Mouse (Mus musculus): Measurements from ENCODE around the gene Bcam.

Bcam gene

DNA sequence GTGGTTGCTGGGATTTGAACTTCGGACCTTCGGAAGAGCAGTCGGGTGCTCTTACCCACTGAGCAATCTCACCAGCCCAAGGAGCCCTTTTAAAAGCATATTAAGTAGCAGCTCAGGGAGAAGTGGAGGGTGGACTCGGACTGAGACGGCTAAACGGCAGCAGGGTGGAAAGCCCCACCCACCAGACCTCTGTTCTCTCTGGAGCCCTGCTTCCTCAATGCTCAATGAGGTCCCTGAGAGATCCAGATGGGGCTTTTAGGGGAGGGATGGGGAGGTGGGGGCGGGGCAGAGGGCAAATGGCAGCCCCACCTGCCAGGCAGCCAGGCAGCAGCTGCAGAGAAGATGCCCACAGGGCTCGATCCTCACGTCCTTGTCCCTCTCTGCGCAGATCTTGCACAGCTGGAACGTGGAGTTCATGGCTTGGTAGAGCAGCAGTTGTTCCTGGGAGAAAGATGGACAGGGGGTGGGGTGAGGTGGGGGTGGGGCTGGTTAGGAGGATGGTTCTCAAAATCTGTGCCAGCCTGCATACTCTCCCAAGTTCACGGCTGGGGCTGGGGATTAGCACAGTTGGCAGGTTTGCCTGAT is 15.2 kb upstream of the Bcam start:
- in situ Hi-C loops (cut with MboI): no loop called here

DNA sequence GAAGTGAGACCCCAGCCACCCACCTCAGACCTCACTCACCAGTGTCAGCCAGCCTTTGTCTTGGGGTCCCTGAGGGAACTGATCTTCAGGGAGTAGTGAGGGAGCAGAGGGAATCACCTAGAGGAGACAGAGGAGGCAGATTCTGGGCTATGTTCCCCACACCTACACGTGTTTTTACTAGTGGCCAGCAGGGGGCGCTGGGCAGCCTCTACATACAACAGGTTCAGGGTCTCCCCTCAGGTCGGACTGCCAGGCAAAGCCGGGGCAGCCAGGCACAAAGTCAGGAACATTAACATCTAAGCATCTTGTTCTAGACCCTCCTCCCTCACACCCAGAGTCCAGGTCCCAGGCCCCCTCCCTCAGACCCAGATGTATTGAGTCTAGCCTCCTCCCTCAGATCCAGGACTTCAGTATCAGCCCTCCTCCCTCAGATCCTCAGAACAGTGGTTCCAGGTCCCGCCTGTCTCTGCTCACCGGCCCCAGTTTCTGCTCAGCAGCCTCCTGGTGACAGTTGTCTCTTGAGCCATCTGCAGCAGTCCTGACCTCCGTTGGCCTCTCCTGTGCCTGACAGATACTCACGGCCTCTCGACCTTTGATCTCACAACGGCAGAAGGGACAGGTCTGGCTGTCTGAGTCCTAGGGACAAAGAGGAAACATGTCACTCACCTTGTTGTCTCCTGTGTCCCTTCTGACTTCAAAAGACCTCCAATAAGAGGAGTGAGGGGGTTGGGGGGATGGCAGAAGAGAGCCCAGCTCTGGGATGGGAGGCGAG is 14.1 kb upstream of the Bcam start:
- in situ Hi-C loops (cut with MboI): no loop called here

DNA sequence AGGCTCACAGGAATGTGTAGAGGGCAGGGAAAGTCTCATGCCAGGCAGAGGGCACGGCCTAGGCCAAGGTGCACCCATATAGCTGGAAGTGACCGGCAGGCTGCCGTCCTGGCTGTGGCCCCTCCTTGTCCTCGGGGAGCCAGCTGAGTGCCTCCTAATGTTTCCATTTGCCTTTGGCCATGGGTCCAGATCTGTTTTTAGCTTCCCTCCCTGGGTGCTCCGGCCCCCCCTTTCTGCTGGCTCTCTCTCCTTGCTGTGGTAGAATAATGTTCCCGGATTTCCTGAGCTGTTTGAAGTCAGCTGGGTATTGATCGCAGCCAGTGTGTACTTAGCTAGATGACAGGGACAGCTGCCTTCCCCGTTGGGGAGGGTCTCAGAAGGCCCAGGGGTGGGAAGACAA is 12.8 kb upstream of the Bcam start:
- in situ Hi-C loops (cut with MboI): no loop called here

DNA sequence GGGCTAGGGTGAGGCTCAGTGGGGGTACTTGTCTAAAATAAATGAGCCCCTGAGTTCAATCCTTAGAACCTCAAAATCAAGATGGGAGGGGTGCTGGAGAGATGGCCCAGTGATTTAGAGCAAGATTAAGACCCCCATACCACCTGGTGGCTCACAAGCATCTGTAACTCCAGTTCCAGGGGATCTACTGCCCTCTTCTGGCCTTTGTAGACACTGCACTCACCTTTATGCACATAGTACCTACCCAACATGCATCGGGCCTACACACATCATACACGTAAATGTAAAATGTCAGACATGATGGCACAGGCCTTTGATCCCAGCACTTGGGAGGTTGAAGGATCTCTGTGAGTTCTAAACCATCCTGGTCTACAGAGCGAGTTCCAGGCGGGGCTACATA is 11.8 kb upstream of the Bcam start:
- in situ Hi-C loops (cut with MboI): no loop called here

DNA sequence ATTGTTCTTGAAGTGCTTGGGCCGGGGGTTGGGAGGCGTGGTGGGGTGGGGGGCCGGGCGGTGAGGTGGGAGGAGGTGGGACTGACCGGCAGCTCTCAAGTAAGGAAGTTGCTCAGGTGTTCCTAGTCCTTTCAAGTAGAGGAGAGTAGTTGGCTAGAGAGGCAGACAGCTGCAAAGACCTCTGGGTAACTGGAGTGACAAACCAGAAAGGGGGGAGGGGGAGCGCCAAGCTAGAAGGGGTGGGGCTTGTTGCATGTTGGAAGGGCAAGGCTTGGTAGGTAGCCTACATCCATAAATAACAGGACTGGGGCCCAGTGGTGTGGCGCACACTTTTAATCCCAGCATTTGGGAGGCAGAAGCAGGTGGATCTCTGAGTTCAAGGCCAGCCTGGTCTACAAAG is 10.9 kb upstream of the Bcam start:
- in situ Hi-C loops (cut with MboI): no loop called here

DNA sequence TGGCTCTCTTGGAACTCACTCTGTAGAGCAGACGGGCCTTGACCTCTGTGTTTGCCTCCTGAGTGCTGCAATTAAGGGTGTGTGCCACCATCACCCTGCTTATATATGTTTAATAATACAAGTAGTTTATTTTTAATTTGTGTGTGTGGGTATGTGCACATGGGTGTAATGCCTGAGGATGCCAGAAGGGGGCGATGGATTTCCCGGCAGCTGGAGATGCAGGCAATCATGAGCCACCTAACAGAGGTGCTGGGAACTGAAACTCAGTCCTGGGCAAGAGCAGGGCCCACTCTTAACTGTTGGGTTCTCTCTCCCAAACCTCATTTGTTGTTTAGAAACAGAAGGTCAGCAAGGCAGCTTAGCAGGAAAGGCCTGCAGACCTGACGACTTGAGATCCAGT is 9.1 kb upstream of the Bcam start:
- in situ Hi-C loops (cut with MboI): no loop called here

DNA sequence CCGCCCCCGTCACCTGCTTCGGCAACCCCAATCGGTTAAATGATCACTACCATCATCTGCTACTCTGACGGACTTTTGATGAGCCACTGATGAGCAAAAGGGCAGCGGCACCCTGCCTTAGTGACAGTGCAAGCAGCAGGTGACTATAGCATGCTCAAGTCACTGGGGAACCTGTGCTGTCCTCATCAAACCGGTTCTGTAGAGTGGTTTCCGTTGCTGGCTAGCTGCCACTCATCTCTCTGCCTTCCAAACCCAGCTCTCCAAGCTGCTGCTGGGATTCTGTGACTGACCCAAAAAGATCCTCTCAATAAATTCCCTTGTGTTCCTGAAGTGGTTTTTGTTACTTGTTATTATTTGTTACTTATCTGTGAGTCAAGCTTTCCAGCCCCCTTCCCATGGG is 7.8 kb upstream of the Bcam start:
- in situ Hi-C loops (cut with MboI): no loop called here

DNA sequence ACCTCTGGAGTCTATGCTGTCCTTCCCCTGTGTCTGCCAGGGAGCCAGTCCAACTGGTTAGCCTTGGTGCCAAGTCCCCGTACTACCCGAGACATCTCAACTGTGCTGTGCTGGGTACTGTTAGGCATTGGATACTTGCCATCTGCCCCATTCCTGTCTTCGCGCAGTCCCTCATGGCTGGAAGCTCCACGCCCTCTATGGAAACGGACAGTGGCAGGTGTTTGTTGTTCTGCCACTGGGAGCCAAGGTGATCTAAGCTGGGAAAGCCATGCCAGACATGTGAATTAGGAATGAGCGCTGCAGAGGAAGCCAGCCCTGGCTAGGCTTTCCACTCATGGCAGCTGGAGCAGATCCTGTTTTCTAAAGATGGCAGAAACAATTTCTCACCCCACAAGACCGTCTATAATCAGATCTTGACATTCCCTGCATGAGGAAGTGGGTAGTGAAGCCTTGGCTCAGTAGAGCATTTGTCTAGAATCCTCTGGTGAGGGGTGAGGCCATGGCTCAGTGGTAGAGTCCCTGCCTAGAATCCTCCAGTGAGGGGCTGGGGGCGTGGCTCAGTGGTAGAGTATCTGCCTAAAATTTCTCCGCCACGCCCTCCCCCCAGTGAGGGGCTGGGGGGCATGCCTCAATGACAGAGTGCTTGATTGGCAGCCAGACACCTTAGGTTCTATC is 6.4 kb upstream of the Bcam start:
- in situ Hi-C loops (cut with MboI): no loop called here

DNA sequence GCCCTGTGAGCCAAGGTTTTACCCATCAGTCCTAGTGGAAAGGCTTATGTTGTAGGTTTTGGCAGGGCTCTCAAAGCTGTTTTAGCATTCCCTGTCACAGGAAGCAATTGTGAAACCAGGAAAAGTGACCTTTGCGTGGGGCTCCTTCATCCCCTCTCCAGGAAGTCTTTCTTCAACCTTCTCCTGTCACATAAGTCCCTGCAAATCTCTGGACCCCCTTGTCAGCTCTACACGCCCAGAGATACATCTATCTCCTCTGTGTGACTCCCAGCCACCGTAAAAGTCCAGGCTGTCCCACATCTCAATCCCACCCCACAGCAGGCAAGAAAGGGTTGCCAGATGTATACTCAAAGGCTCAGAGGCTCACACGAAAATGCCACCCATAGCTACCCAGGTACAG is 866 bp upstream of the Bcam start:
- in situ Hi-C loops (cut with MboI): no loop called here

DNA sequence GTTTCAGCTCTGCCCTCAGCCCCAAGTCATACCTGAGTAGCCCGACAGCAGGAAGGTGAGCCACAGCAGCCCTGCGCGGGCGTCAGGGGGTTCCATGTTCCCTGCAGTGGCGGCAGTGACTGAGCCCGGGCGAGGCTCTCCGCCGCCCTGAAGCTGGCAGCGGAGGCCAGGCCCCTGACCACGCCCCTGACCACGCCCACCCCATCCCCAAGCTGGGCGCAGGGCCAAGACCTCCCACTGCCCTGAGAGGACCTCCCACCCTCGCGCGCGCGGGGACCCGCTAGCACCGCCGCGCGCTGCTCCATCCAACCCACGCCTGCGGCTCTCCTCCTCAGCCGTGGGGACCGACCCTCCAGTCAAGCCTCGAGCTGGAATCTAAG is 451 bp downstream of the Bcam start:
- in situ Hi-C loops (cut with MboI): no loop called here

DNA sequence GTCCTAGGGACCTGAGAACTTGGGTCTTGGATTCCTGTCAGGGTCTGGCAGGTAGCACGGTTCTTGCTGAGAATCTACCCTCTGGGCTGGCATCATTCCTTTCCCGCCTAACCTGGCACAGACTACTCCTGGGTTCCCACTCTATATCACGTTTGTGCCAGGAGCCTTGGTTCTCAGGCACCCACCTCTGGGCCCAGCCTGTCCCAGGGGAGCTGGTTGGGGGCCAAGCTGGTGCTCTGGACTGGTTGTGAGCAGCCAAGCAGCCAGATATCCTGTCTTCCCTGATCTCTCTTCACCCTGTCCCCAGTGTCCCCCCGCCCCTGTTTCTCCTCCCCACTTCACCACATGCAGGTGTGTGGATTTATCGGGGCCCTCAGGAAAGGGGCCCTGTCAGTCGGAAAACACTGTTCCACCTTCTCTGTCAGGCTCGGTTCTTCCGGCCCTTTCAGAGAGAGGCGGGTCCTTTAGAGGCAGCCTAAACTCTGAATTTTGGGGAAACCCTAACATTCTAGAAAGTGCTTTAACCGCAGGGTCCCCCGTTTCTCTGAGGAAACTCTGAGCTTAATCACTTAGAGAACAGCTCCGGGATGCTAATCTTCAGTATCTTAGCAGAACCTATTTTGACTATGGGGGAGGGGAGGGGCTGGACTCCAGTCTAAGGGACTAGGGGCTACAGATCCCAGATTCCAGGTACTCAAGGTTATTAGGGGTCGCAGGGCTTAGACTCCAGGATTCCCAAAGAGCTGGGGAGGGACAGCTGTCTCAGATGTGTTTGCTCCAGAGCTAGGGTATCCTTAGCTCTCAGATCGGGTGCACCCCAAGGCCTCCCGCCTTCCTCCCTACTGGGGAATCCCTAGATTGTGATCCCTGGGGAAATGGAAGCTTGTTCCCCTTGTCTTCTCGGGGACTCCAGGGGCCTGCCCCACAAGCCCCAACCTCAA is 1.1 kb downstream of the Bcam start:
- in situ Hi-C loops (cut with MboI): no loop called here

DNA sequence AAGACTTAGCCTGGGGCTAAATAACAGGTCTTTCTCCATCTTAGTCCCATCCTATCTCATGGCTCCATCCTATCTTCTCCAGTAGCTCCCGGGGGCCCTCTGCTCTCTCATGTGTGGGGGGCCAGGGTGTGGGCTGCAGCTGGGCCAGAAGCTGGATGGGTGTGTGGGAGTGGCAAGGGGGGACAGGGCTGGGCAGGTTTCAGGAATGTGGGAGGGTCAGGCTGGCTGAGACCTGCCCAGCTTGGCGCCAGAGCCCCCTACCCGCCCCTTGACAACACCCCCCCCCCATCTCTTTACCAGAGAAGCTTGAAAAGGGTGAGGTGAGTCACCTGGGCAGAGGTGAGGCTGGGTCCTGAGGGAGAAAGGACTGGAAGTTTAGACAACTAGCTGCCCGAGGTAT is 1.8 kb downstream of the Bcam start:
- in situ Hi-C loops (cut with MboI): no loop called here

DNA sequence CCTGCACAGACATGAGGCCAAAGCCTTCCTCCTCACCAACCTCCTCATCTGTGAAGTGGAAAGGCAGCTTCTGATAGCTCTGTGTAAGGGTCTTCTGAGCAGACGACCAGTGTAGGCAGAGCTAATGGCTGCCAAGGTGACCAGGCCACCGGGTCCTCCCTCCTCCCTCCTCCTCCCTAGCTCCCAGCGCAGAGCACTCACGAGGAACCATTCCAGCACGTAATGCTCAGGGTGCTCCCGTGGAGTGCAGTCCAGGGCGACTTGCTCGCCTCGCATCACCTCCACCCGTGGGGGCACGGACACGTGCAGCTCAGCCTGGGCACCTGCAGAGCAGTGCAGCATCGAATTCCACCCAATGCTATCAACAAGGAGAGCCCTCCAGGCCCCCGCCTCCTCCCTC is 2.6 kb downstream of the Bcam start:
- in situ Hi-C loops (cut with MboI): no loop called here

DNA sequence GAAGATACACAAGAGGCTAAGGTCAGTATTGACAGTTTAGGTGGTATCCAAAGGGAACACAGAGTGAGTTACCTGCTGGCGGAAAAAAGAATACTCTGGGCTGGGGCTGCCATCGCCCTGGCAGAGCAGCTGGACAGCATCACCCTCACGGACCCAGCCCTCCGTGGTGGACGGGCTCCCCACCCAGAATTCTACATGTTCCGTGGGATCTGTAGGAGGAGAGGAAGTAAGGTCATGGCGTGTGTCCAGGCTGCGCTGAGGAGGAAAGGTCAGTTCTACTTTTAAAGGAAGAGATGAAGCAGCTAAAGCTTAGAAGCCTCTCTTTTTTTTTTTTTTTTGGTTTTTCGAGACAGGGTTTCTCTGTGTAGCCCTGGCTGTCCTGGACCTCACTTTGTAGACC is 6.2 kb downstream of the Bcam start:
- in situ Hi-C loops (cut with MboI): no loop called here

DNA sequence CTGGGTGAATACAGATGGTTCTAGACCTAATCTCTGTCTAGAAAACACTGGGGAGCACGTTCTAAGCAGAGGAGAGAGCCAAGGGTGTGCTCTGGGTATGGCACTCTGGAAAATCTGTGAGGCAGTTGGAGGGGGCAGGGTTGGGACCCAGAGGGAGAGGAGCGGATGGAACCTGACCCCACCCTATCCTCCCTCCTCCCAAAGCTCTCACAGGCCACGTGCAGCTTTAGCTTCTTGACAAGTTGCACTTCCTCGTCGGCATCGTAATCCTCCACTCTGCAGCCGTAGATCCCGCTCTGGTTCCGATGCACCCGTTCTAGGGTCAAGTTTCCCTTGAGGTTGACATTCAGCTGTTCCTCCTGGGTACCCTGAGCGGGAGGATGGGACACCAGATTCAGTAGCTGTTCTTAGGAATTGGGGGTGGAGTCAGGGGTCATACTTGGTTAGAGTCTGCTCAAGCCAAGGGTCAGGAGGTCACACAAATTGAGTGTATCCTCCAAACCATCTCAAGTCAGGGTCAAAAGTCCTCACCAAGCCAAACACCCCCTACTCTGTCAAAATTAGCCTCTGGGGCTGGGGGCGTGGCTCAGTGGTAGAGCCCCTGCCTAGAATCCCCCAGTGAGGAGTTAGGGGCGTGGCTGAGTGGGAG is 6.9 kb downstream of the Bcam start:
- in situ Hi-C loops (cut with MboI): no loop called here

DNA sequence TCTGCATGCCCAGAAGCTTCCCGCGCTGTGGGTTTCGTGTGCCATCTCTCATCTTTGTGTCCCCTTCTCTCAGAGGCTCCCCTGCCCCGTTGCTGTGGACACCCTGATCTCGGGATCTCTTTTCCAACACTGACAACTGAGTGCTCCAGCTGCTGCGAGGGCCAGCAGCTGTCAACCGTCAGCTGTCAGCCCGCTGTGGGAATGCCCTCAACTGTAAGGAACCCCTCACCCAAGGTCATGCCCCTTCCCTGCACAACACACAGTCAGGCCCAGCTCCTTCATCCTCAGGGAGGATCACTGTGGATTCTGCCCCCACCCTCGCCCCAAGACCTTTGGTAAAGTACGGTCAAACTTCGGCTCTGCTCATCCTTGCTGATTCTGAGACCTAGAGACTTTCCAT is 8.5 kb downstream of the Bcam start:
- in situ Hi-C loops (cut with MboI): no loop called here

DNA sequence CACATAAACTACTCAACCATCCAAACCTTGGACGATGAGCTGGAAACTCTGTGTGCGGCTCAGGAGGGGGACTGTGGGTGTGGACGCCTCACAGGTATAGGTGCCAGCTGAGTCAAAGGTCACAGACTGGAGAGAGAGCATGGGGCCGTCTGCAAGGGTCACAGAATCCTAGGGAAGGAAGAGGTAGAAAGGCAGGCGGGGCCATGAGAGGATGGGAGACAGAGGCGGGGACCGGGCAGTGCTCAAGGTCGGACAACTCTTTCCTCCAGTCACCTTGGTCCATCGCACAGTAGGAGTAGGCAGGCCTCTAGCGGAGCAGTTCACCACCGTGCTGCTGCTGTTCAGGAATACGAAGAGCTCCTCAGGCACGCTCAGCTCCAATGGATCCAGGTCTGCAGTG is 10.8 kb downstream of the Bcam start:
- in situ Hi-C loops (cut with MboI): no loop called here

DNA sequence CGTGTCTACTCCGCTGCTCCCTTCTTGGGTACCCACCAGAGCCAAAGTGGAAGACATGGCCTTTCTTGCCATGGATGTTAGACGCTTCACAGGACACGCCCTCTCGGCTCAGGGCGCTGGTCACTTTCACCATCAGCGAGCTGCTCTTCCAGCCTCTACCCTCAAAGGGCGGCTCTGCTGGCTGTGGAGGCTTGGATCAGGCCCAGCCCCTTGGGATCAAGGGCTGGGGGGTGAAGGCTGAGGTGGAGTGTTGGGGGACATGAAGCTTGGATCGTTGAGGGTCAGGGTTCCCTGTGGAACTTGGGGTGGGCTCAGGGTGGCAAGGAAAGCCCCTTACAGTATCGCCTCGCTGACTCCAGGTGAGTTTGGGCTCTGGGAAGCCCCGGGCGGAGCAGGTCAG is 12.2 kb downstream of the Bcam start:
- in situ Hi-C loops (cut with MboI): no loop called here

DNA sequence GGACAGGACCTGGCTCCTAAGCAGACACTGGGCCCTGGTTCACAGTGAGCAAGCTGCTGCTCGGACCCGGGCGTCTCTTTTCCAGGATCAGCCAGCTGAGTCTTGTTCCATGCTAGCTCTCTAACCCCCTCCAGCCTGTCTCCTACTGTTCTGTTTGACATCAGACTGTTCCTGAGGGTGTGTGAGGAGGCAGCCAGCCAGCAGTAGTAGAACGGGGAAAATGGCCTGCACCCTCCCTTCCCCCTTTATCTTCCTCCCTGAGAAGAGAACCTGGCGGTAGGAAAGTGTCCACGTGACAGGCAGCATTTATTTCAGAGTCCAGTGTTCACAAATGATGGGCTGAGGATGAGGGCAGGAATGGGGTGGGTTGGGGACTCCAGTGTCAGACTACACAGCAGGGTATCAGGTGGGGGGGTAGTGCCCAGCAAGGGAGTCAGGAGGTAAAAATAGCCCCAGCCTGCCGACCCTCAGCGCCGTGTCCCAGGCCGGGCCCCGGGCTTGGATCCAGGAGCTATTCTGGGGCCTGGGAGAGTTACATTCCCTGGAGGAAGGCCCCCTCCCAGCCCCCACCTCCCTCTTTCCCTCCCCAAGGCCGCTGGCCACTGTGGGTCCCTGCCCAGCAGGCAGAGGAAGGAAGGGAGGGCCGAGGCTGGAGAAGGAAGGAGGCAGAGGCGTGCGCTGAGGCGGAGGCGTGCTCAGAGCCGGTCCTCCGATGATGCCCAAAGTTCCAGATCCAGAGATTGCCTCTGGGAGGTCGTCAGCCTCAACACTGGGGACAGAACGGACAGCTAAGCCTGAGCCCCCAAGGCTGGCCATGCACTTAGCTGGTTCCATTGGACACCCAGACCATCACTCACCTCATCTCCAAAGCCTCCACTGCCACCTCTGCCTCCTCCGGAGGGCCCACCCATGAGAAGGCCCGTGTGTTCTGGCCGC is 14.7 kb downstream of the Bcam start:
- in situ Hi-C loops (cut with MboI): no loop called here

DNA sequence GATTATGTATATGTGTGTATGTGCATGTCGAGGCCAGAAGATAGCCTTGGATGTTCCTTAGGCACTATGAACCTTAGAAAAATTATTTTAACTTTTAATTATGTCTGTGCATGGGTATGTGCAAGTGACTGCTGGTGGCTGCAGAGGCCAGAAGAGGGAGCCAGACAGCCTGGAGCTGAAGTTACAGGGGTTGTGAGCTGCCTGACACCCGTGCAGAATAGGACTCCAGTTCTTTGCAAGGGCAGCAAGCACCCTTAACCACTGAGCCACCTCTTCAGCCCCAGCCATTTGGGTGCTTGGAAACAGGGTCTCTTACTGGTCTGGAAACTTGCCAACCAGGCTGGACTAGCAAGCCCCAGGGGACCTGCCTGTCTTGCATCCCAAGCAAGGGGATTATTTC is 15.8 kb downstream of the Bcam start:
- in situ Hi-C loops (cut with MboI): no loop called here

DNA sequence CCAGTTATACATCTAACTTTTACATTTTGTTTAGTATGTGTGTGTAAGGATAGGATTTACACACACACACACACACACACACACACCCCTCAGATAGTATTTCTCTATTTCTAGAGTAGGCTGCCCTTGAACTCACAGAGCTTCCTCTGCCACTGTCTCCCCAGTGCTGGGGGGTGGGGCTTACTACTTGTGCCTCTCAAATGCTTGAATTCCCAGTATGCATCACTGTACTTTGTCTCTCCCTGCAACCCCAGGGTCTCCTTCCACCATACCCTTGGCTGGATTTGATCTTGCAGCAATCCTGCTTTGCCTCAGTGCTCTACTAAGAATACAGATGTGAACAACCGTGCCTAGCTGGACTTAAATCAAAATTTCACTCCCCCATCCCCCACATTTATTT is 16.8 kb downstream of the Bcam start:
- in situ Hi-C loops (cut with MboI): no loop called here

All from mature B cell (primary cell).